In genomic region chr7:3332619-3333521, GRCm38 (mm10) we compare ENCODE assay signal across 9 mouse cellular contexts. TPM values are rescaled to one million over a fixed set of nuclear protein-coding genes. Genes with fewer than 3 reads are reported as not detected.
DNase-seq lines count a peak whose midpoint lies in the region; ATAC-seq and TF ChIP-seq lines count a peak whose summit lies in the region.
"Had no signal": no experiment of that assay in that cellular context is flagged by ENCODE, and none has a peak within 500 bp of the region (broad histone marks: within the 10 kb centered on the region; RNA-seq: fewer than 3 reads in every experiment).

Gene Cacng7, plus strand, starts transcription at chr7:3332955.

- H3K9me3 ChIP-seq in kidney, embryonic 16.5 days (ENCODE audit: low read length) = no peaks in the 10 kb centered on the region
- H3K9me3 ChIP-seq in intestine, postnatal 0 days (ENCODE audit: control insufficient read depth) = no peaks in the 10 kb centered on the region
- H3K9me3 ChIP-seq in liver, embryonic 13.5 days (replicated peaks) = no peaks in the 10 kb centered on the region
- H3K9me3 ChIP-seq: G1E had no signal

- peaks cover 5% of the 10 kb centered on the region; the same call in 1 of the 2 replicates for H3K27me3 ChIP-seq in kidney, embryonic 16.5 days (ENCODE audit: insufficient read depth, low read length)
- H3K27me3 ChIP-seq in intestine, postnatal 0 days (replicated peaks; ENCODE audit: control insufficient read depth, insufficient read depth, low read length) = peaks cover 39% of the 10 kb centered on the region
- H3K27me3 ChIP-seq in liver, embryonic 13.5 days = peaks cover 54% of the 10 kb centered on the region

- H3K36me3 ChIP-seq in kidney, embryonic 16.5 days (ENCODE audit: insufficient read depth, low read length) = no peaks in the 10 kb centered on the region
- H3K36me3 ChIP-seq in intestine, postnatal 0 days (ENCODE audit: control insufficient read depth, insufficient read depth) = no peaks in the 10 kb centered on the region
- H3K36me3 ChIP-seq in liver, embryonic 13.5 days = no peaks in the 10 kb centered on the region
- H3K36me3 ChIP-seq: G1E had no signal

- peak within 1 kb of the TSS; percentile 74 for H3K9ac ChIP-seq in kidney, embryonic 16.5 days (replicated peaks; ENCODE audit: low read length)
- peak within 1 kb of the TSS; percentile 45; the same call in 1 of the 2 replicates for H3K9ac ChIP-seq in intestine, postnatal 0 days (ENCODE audit: low read depth, low read length)
- no peak within 1 kb of the TSS for H3K9ac ChIP-seq in liver, embryonic 13.5 days

- ATAC-seq in kidney, embryonic 16.5 days (ENCODE audit: low FRiP score, low TSS enrichment) = peak; percentile 50; the same call in 1 of the 2 replicates
- no peak for ATAC-seq in intestine, postnatal 0 days
- ATAC-seq in liver, embryonic 13.5 days (ENCODE audit: low read depth) = no peak

- peaks cover 15% of the 10 kb centered on the region for H3K4me1 ChIP-seq in kidney, embryonic 16.5 days (ENCODE audit: insufficient read depth, low read length)
- H3K4me1 ChIP-seq in intestine, postnatal 0 days (replicated peaks; ENCODE audit: control insufficient read depth, insufficient read depth, low read length) = 0 out of 2 replicates have a peak, but pooled peaks cover 4% of the 10 kb centered on the region
- H3K4me1 ChIP-seq in liver, embryonic 13.5 days (replicated peaks) = no peaks in the 10 kb centered on the region

- DNase-seq in kidney, adult 18-20 months = no peak
- DNase-seq in cerebellum, postnatal 14 days = peak; percentile 79 to 82
- DNase-seq in gastrocnemius, adult 8-10 months (ENCODE audit: low spot score in 2 of 2) = no peak
- no peak for DNase-seq in liver, embryonic 13.5 days
- peak; percentile 75 for DNase-seq in right cerebral cortex, adult 18-20 months
- no peak for DNase-seq in ovary, adult 18-20 months (ENCODE audit: low spot score)

- peak within 1 kb of the TSS; percentile 62 for H3K4me3 ChIP-seq in kidney, embryonic 16.5 days (ENCODE audit: low read length)
- H3K4me3 ChIP-seq in intestine, postnatal 0 days (ENCODE audit: low read depth, low read length) = peak within 1 kb of the TSS; percentile 45
- peak within 1 kb of the TSS; percentile 19; the same call in 1 of the 2 replicates for H3K4me3 ChIP-seq in liver, embryonic 13.5 days (replicated peaks)

- peak within 1 kb of the TSS; percentile 59; the same call in 1 of the 2 replicates for H3K27ac ChIP-seq in kidney, embryonic 16.5 days (ENCODE audit: low read length)
- H3K27ac ChIP-seq in intestine, postnatal 0 days (ENCODE audit: low read depth, low read length) = peak within 1 kb of the TSS; percentile 28
- no peak within 1 kb of the TSS for H3K27ac ChIP-seq in liver, embryonic 13.5 days

- peak within 1 kb of the TSS; percentile 68 for H3K4me2 ChIP-seq in kidney, embryonic 16.5 days (replicated peaks; ENCODE audit: low read depth, low read length)
- H3K4me2 ChIP-seq in intestine, postnatal 0 days (replicated peaks; ENCODE audit: low read depth) = peak within 1 kb of the TSS; percentile 59
- peak within 1 kb of the TSS; percentile 41 for H3K4me2 ChIP-seq in liver, embryonic 13.5 days

- no peak for TF ChIP-seq CTCF in intestine, postnatal 0 days (IDR thresholded peaks at IDR 0.05; ENCODE audit: low read depth)

- under 1% methylated on average over 48 of the region's 65 CpGs for WGBS in kidney, embryonic 16.5 days
- WGBS in intestine, postnatal 0 days = 2% methylated on average over 65 of the region's 65 CpGs
- 3% methylated on average over 65 of the region's 65 CpGs for WGBS in liver, embryonic 13.5 days (ENCODE audit: insufficient replicate concordance)

RNA-seq across cellular contexts. Expression of gene Cacng7, which starts in this region (rescaled TPM):
- polyA plus RNA-seq in kidney, embryonic 16.5 days (2015; fragmentation: Nextera tagmentation; extraction: Ambion mirVana) = 0.81 and 0.92 TPM in 2 replicates
- 10 to 100 TPM in 3 of 4 experiments, 1 to 10 TPM in 1; 8.5 to 16.4 (median 13.6) TPM for total RNA-seq in gastrocnemius, adult 8-10 months (2022)
- polyA plus RNA-seq in intestine, postnatal 0 days (2015; fragmentation: Nextera tagmentation; extraction: Ambion mirVana) = 0.63 and 0.86 TPM in 2 replicates
- polyA plus RNA-seq in liver, embryonic 13.5 days (2015; fragmentation: Nextera tagmentation; extraction: Ambion mirVana) = not detected in 2 replicates
- polyA plus RNA-seq: G1E had no signal

Comparison
In these comparisons a context has a peak if more than half of its experiments do, and no peak if none do; other contexts are left out.
1. Peak in ATAC-seq, H3K4me3 ChIP-seq, H3K27ac ChIP-seq, H3K9ac ChIP-seq and H3K4me2 ChIP-seq in kidney, embryonic 16.5 days; RNA of the gene not detected or under 1 TPM.
2. DNase-seq: peak in cerebellum, postnatal 14 days (2 of 2) and right cerebral cortex, adult 18-20 months (single experiment); none in kidney, adult 18-20 months (single experiment), gastrocnemius, adult 8-10 months (0 of 2), liver, embryonic 13.5 days (single experiment) and ovary, adult 18-20 months (single experiment).
3. Peak in every context shown above with its lines, with median percentiles within 50 percentile points of each other: H3K4me2 ChIP-seq and H3K4me3 ChIP-seq.